Mouse (Mus musculus): Measurements from ENCODE around the gene Ubac2.

GRCm38 (mm10) chr14:121992395-121993280 lies 114.2 kb downstream of the Ubac2 start:
- no peak for TF ChIP-seq ZNF384 (IDR thresholded peaks at IDR 0.05; ENCODE audit: low read depth, low read length)
- TF ChIP-seq CHD2 (IDR thresholded peaks at IDR 0.05; ENCODE audit: low read depth, low read length) = no peak
- no peak for TF ChIP-seq HCFC1 (IDR thresholded peaks at IDR 0.05; ENCODE audit: borderline replicate concordance, insufficient read depth, low read length)
- no peak for TF ChIP-seq ZC3H11A (IDR thresholded peaks at IDR 0.05; ENCODE audit: borderline replicate concordance, low read depth, low read length)
- TF ChIP-seq MAFK (IDR thresholded peaks at IDR 0.05; ENCODE audit: insufficient read depth, low read depth, low read length) = no peak

All from ES-E14 (cell line).